Comparison of ENCODE assay signal across 8 mouse cellular contexts in the genomic region with DNA sequence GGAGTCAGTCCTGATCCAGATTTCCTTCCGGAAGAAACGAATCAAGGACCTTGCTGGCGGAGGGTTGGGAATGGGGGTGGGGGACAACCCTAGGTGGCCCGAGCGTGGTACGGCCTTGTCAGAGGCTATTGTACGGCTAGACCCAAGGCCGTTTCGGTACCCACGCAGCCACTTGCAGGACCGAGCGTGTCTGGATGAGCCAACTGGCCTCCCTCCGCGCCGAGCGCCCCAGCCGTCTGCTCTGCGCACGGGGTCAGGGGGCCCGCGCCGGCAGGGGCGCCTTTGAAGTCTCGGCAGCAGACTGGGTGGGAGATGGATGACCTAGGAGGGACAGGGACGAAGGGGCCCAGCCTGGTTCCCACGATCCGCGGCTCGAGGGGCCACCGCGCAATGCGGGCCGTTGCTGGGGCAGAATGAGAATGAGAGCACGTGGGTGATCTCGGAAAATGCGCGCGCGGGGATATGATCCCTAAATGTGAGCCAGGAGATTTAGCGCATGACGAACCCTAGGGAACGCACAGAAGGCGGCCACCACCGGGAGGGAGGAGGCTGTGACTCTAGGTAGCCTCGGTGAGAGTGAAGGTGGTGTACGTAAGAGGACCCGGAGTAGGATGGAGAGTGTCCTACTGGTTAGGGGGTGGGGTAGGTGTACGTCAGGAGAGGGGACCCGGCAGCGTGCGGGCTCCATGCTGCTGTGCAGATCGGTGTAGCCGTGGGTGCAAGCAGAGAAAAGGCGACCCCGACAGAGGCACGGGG.
DNase-seq lines count a peak whose midpoint lies in the region; ATAC-seq lines count a peak whose summit lies in the region.

No protein-coding gene starts in this region.

- no peaks in the 10 kb centered on the region for H3K9me3 ChIP-seq in limb, embryonic 13.5 days
- no peaks in the 10 kb centered on the region for H3K9me3 ChIP-seq in midbrain, embryonic 15.5 days

- H3K9ac ChIP-seq in limb, embryonic 13.5 days = peak overlapping the region; percentile 84
- peak overlapping the region; percentile 50 for H3K9ac ChIP-seq in midbrain, embryonic 15.5 days

- no peak for ATAC-seq in frontal cortex, adult (ENCODE audit: low TSS enrichment)
- peak; percentile 79 for ATAC-seq in limb, embryonic 13.5 days (ENCODE audit: low FRiP score, low read depth)
- peak; percentile 84 for ATAC-seq in midbrain, embryonic 15.5 days (replicated peaks)

- peak overlapping the region; percentile 89 for H3K27ac ChIP-seq in limb, embryonic 13.5 days
- no peak overlapping the region for H3K27ac ChIP-seq in midbrain, embryonic 15.5 days

- peak; percentile 2 to 5 for DNase-seq in frontal cortex, postnatal 25 days (ENCODE audit: low spot score in 2 of 2)
- peak; percentile 60 for DNase-seq in ES-CJ7 (ENCODE audit: low read depth, low spot score)
- peak; percentile 81 for DNase-seq in embryo, embryonic 11 days
- peak; percentile 8 to 13 for DNase-seq in heart, postnatal 14 days
- DNase-seq in thymus, postnatal 4 days = peak; percentile 34

- H3K4me3 ChIP-seq in limb, embryonic 13.5 days = peak overlapping the region; percentile 60
- peak overlapping the region; percentile 49 for H3K4me3 ChIP-seq in midbrain, embryonic 15.5 days

- intact Hi-C loops in heart, postnatal 14 days (cut with DNase I) = no loop called here

- peak overlapping the region; percentile 99 for H3K4me2 ChIP-seq in limb, embryonic 13.5 days (replicated peaks)
- H3K4me2 ChIP-seq in midbrain, embryonic 15.5 days = peak overlapping the region; percentile 99

- 0 out of 2 replicates have a peak, but pooled peaks cover 2% of the 10 kb centered on the region for H3K27me3 ChIP-seq in limb, embryonic 13.5 days
- H3K27me3 ChIP-seq in midbrain, embryonic 15.5 days (replicated peaks) = peaks cover 23% of the 10 kb centered on the region

- peaks cover 18% of the 10 kb centered on the region for H3K4me1 ChIP-seq in limb, embryonic 13.5 days
- H3K4me1 ChIP-seq in midbrain, embryonic 15.5 days = peaks cover 18% of the 10 kb centered on the region

- H3K36me3 ChIP-seq in limb, embryonic 13.5 days = no peaks in the 10 kb centered on the region
- no peaks in the 10 kb centered on the region for H3K36me3 ChIP-seq in midbrain, embryonic 15.5 days (replicated peaks)

- under 1% methylated on average over 56 of the region's 56 CpGs for WGBS in limb, embryonic 13.5 days
- under 1% methylated on average over 56 of the region's 56 CpGs for WGBS in midbrain, embryonic 15.5 days

Comparison
In these comparisons a context has a peak if more than half of its experiments do, and no peak if none do; other contexts are left out.
1. DNase-seq: peak in every context shown above with its lines; median percentile 81 in embryo, embryonic 11 days; 60 in ES-CJ7; 34 in thymus, postnatal 4 days; 10 in heart, postnatal 14 days; 4 in frontal cortex, postnatal 25 days.